Mouse (Mus musculus): ENCODE measurements at regions not wholly inside any gene's neighbourhood (a gene's known extent, or its start where the extent isn't known, plus 50 kb on each side); places are given as distances from the start of the nearest gene placed in this dataset.

DNA sequence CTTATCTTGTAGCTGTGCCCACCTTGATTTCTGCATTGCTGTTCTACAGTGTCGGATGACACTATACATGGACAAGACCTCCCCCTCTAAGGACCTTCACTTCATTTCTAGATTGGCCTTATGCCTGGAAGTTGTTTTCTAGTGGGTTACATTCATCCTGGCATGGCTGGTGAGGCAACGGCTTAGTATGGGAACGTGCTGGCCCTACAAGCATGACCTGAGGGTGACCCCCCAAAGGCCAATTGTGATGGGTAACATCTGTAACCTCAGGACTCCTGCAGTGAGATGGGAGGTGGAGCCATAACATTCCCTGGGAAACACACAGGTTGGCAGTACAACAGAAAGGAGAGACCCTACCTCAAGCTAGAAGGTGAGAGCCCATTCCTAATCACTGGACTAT is 139.7 kb downstream of the Foxb1 start:
- no peak for TF ChIP-seq CTCF (conservative IDR thresholded peaks at IDR 0.05; ENCODE audit: low read length)
- no peak for TF ChIP-seq POU5F1 (IDR thresholded peaks at IDR 0.05; ENCODE audit: borderline replicate concordance, low read length)
